Mouse (Mus musculus) lung, embryonic 15.5 days (tissue): ENCODE results near the gene Mpig6b. TPM values are rescaled to one million over a fixed set of nuclear protein-coding genes. Genes with fewer than 3 reads are reported as not detected.

Source experiments
- ATAC-seq: fragments of 200-750 bp; cut with Nextera tagmentation; 2 replicates; pipeline ENCODE4 v1.8.0; 2017; ENCODE audit warnings: moderate number of reproducible peaks, borderline replicate concordance; ENCODE audit not compliant: low FRiP score, low TSS enrichment; ENCODE audit errors: extremely low read depth
- H3K27ac ChIP-seq: fragments of 300-500 bp; sonication (generic); 2 replicates; pipeline ENCODE4 v1.5.1; 2015; ENCODE audit warnings: moderate library complexity, mild to moderate bottlenecking, inconsistent platforms
- H3K27me3 ChIP-seq: fragments of 300-500 bp; sonication (generic); 2 replicates; pipeline ENCODE4 v1.6.1; 2015; ENCODE audit warnings: inconsistent platforms
- H3K36me3 ChIP-seq: fragments of 300-500 bp; sonication (generic); 2 replicates; pipeline ENCODE4 v1.6.1; 2015; ENCODE audit warnings: inconsistent platforms
- H3K4me1 ChIP-seq: fragments of 300-500 bp; sonication (generic); 2 replicates; pipeline ENCODE4 v1.6.1; 2015; ENCODE audit warnings: inconsistent platforms
- H3K4me2 ChIP-seq: fragments of 300-500 bp; sonication (generic); 2 replicates; pipeline ENCODE4 v1.6.1; 2015; ENCODE audit warnings: inconsistent platforms, mild to moderate bottlenecking, moderate library complexity
- H3K4me3 ChIP-seq: fragments of 300-500 bp; sonication (generic); 2 replicates; pipeline ENCODE4 v1.5.1; 2015; ENCODE audit warnings: mild to moderate bottlenecking, inconsistent platforms
- H3K9ac ChIP-seq: fragments of 300-500 bp; sonication (generic); 2 replicates; pipeline ENCODE4 v1.6.1; 2015; ENCODE audit warnings: inconsistent platforms
- H3K9me3 ChIP-seq: fragments of 300-500 bp; sonication (generic); 2 replicates; pipeline ENCODE4 v1.6.1; 2016; ENCODE audit warnings: inconsistent platforms
- WGBS: fragments of 180-500 bp; shearing (Covaris S2); methylation state at CpG from one replicate; pipeline ENCODE4 v1.1.7; 2015; 5-methylcytosine and 5-hydroxymethylcytosine counted together
- polyA plus RNA-seq: library from polyadenylated mRNA; unstranded; fragments of >200 nt; fragmentation: Nextera tagmentation; extraction: Ambion mirVana; gene quantifications from 2 replicates; pipeline ENCODE4 v1.2.1, GENCODE M21; 2015

Gene Mpig6b
- polyA plus RNA-seq, 1 experiment from 2014 or later: 0.93 TPM

DNA sequence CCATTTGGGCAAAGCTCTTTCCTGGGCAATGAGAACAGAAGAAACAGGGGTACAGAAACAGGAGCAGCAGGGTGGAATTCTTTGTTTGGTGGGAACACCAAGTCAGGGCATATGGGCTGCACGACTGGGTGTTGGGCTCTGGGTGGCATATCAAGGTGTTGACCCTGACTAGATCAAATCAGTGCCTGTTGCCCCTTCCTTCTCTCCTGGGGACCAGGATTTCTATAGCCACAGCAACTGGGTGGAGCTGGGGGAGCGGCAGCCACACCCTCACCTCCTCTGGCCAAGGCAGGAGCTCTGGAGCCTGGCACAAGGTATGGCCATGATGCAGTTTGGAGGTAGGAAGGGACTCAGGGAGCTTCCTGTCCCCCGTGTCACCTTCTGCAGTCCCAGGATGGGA is 47.8 kb downstream of the Mpig6b start:
- peaks cover 32% of the 10 kb centered on the region for H3K36me3 ChIP-seq
- no peak overlapping the region for H3K9ac ChIP-seq
- peaks cover 9% of the 10 kb centered on the region for H3K4me1 ChIP-seq
- WGBS: 81% methylated on average over 3 of the region's 3 CpGs
- ATAC-seq: no peak
- H3K4me3 ChIP-seq: no peak overlapping the region
- H3K4me2 ChIP-seq: no peak overlapping the region
- H3K27ac ChIP-seq: no peak overlapping the region
- H3K27me3 ChIP-seq: no peaks in the 10 kb centered on the region
- no peaks in the 10 kb centered on the region for H3K9me3 ChIP-seq

DNA sequence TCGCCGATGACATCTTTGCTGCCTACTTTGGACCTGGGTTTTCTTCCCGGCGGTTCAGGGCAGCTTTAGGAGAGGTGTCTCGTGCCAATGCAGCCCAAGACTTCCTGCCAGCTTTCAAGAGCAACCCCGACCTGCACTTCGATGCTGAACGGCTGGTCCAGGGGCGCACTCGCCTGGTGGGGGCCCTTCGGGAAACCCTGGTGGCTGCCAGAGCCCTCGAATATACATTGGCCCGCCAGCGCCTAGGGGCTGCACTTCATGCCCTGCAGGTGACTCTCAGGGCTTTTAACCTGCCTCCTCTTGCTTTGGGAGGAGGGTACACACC is 48.3 kb downstream of the Mpig6b start:
- Histone ChIP-seq H3K27ac (no peak overlapping the region), H3K4me1 (peaks cover 9% of the 10 kb centered on the region), H3K4me2 (no peak overlapping the region), H3K36me3 (peaks cover 37% of the 10 kb centered on the region), H3K9ac (no peak overlapping the region), H3K27me3 (no peaks in the 10 kb centered on the region), H3K4me3 (no peak overlapping the region), H3K9me3 (no peaks in the 10 kb centered on the region)
- WGBS: 69% methylated on average over 14 of the region's 14 CpGs
- no peak for ATAC-seq

DNA sequence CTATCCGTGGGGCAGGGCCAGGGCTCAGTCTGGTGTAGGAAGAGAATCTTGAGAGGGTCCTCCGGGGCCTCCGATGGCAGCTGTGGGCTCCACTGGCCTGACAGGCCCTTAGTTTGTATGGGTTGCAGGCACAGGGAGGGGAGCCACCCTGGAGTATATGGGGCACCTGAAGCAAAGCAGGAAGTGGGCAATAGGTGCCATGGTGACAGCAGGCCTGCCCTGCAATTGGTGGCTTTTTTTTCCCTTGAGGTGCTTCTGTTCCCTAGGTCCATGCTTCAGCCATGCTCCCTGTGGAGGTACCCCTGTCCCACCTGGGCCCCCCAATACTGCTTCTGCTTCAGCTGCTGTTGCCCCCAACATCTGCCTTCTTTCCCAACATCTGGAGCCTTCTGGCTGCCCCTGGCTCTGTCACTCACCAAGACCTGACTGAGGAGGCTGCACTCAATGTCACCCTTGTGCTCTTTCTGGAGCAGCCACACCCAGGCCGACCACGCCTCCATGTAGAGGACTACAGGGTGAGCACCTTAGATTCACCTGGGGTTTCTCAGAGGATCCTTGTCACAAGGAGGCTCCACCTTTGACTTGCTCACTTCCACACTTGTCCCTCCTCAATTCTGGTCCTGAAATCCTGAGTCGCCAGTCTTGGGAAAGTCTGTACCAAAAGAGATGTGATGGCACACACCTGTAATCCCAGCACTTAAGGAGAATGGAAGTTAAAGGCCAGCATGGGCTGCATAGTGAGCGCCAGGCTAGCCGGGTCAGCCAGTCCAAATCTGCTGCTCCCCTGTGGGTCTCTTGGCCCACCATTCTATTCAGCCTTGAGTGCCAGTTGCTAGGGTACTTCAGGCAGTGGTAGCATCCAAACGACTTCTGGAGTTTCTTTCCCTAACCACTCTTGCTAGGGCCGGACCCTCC is 48.9 kb downstream of the Mpig6b start:
- Histone ChIP-seq H3K27me3 (no peaks in the 10 kb centered on the region), H3K4me1 (peaks cover 7% of the 10 kb centered on the region), H3K9ac (no peak overlapping the region), H3K4me3 (no peak overlapping the region), H3K9me3 (no peaks in the 10 kb centered on the region), H3K36me3 (peaks cover 43% of the 10 kb centered on the region), H3K27ac (no peak overlapping the region), H3K4me2 (no peak overlapping the region)
- no peak for ATAC-seq
- WGBS: 76% methylated on average over 10 of the region's 10 CpGs

DNA sequence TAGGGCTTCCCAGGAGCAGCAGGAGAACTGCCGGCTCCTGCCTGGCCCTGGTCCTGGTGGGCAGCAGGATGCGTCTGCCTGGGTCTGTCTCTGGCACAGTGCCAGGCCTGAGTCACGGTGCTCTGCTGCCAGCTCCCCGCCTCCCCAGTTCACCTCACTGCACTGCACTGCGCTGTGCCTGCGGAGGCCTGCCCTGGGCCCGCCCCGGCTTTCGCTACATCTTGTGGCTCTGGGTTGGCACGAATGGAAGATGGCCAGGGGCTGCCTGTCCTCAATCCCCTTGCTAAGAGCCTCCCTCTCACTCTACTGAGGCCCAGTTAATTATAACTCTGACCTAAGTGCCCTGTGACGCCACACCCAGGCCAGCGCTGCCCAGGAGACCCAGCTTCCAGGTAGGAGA is 49.6 kb downstream of the Mpig6b start, which contains the start of gene Vwa7:
Gene Vwa7 (plus strand): TSS at position 204 of the 400 bp plus-strand sequence.
- Histone ChIP-seq H3K4me3 (no peak within 1 kb of the TSS), H3K9me3 (no peaks in the 10 kb centered on the region), H3K4me2 (no peak within 1 kb of the TSS), H3K36me3 (peaks cover 50% of the 10 kb centered on the region), H3K27me3 (no peaks in the 10 kb centered on the region), H3K9ac (no peak within 1 kb of the TSS), H3K27ac (no peak within 1 kb of the TSS), H3K4me1 (peaks cover 2% of the 10 kb centered on the region)
- 61% methylated on average over 12 of the region's 12 CpGs for WGBS
- ATAC-seq: no peak

DNA sequence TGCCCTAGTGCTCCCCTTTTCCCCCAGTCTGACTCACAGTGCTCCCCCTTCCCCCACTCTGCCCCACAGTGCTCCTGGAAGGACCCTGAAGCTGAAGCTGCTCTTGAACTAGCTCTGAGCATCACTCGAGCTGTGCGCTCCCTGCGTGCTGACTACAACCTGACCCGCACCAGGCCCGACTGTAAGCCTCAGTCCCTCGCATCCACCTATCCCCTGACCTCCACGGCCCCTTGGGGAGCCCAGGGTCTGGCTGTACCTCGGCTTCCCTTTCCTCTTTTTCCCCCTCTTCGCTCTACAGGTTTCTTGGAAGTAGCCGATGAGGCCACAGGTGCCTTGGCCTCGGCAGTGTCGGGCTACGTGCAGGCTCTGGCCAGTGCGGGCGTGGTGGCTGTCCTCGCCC is 50.7 kb downstream of the Mpig6b start:
- H3K27ac ChIP-seq: no peak overlapping the region
- H3K4me1 ChIP-seq: no peaks in the 10 kb centered on the region
- H3K9ac ChIP-seq: no peak overlapping the region
- 90% methylated on average over 16 of the region's 16 CpGs for WGBS
- peaks cover 61% of the 10 kb centered on the region for H3K36me3 ChIP-seq
- no peaks in the 10 kb centered on the region for H3K9me3 ChIP-seq
- H3K27me3 ChIP-seq: no peaks in the 10 kb centered on the region
- ATAC-seq: no peak
- no peak overlapping the region for H3K4me3 ChIP-seq
- H3K4me2 ChIP-seq: no peak overlapping the region

DNA sequence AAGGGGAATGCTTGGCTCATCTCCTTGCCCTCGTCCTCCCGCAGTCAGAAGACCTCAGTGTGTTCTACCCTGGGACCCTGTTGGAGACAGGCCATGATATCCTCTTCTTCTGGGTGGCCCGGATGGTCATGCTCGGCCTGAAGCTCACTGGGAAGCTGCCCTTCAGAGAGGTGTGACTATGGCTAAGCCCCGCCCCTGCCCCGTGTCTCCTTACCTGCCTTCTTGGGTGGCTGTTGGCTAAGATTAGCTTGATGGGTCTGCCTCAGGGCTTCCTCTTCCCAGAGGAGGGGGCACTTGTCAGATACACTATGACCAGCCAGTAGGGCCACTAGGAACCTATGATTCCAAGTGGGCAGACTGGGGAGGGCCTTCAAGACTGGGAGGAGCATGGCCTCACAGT is 52.8 kb downstream of the Mpig6b start:
- no peaks in the 10 kb centered on the region for H3K4me1 ChIP-seq
- no peak overlapping the region for H3K4me3 ChIP-seq
- H3K27ac ChIP-seq: no peak overlapping the region
- H3K9ac ChIP-seq: no peak overlapping the region
- H3K27me3 ChIP-seq: no peaks in the 10 kb centered on the region
- H3K9me3 ChIP-seq: no peaks in the 10 kb centered on the region
- ATAC-seq: no peak
- H3K36me3 ChIP-seq: peaks cover 81% of the 10 kb centered on the region
- H3K4me2 ChIP-seq: no peak overlapping the region
- WGBS: 67% methylated on average over 6 of the region's 6 CpGs

Other genes starting within 250 kb of the Mpig6b start
- gene Stk19, start 229.2 kb downstream of the Mpig6b start, polyA plus RNA-seq: 32.7 and 33.7 TPM in 2 replicates
- gene Dxo, start 229.2 kb downstream of the Mpig6b start, polyA plus RNA-seq: 63.0 and 63.3 TPM in 2 replicates
- 50.8 and 54.0 TPM in 2 replicates for gene Skiv2l, start 216.0 kb downstream of the Mpig6b start, polyA plus RNA-seq
- gene Nelfe, start 215.8 kb downstream of the Mpig6b start, polyA plus RNA-seq: 92.6 and 95.7 TPM in 2 replicates
- 2.8 and 3.1 TPM in 2 replicates for gene Cfb, start 203.7 kb downstream of the Mpig6b start, polyA plus RNA-seq
- 2.6 and 2.7 TPM in 2 replicates for gene Zbtb12, start 186.7 kb downstream of the Mpig6b start, polyA plus RNA-seq
- gene Gm20547, start 184.1 kb downstream of the Mpig6b start, polyA plus RNA-seq: not detected in 2 replicates
- 2.6 and 2.9 TPM in 2 replicates for gene C2, start 167.9 kb downstream of the Mpig6b start, polyA plus RNA-seq
- gene Ehmt2, start 167.7 kb downstream of the Mpig6b start, polyA plus RNA-seq: 64.9 and 69.9 TPM in 2 replicates
- 0.94 and 1.5 TPM in 2 replicates for gene Slc44a4, start 151.7 kb downstream of the Mpig6b start, polyA plus RNA-seq
- 17.3 and 17.9 TPM in 2 replicates for gene Neu1, start 134.9 kb downstream of the Mpig6b start, polyA plus RNA-seq
- gene Hspa1b, start 106.9 kb downstream of the Mpig6b start, polyA plus RNA-seq: 0.15 and 0.26 TPM in 2 replicates
- not detected in 2 replicates for gene Gm20481, start 96.3 kb downstream of the Mpig6b start, polyA plus RNA-seq
- 3.4 and 3.8 TPM in 2 replicates for gene Hspa1a, start 94.0 kb downstream of the Mpig6b start, polyA plus RNA-seq
- gene Hspa1l, start 93.5 kb downstream of the Mpig6b start, polyA plus RNA-seq: 0.45 and 0.79 TPM in 2 replicates
- gene Lsm2, start 84.3 kb downstream of the Mpig6b start, polyA plus RNA-seq: 210 and 216 TPM in 2 replicates
- 128 and 129 TPM in 2 replicates for gene Vars, start 65.2 kb downstream of the Mpig6b start, polyA plus RNA-seq
- 0.14 and 0.25 TPM in 2 replicates for gene Vwa7, start 49.6 kb downstream of the Mpig6b start, polyA plus RNA-seq
- gene Sapcd1, start 38.2 kb downstream of the Mpig6b start, polyA plus RNA-seq: 7.2 and 7.7 TPM in 2 replicates
- gene Msh5, start 19.4 kb downstream of the Mpig6b start, polyA plus RNA-seq: 4.4 TPM in 2 replicates
- gene Clic1, start 16.2 kb downstream of the Mpig6b start, polyA plus RNA-seq: 283 and 300 TPM in 2 replicates
- gene Ddah2, start 7.1 kb downstream of the Mpig6b start, polyA plus RNA-seq: 330 and 333 TPM in 2 replicates
- gene Ly6g6c, start 796 bp downstream of the Mpig6b start, polyA plus RNA-seq: 0.36 and 0.39 TPM in 2 replicates
- gene Ly6g6e, start 10.7 kb upstream of the Mpig6b start, polyA plus RNA-seq: 0.96 and 1.2 TPM in 2 replicates
- 5.2 and 6.7 TPM in 2 replicates for gene Ly6g6d, start 11.9 kb upstream of the Mpig6b start, polyA plus RNA-seq
- gene Ly6g6f, start 19.4 kb upstream of the Mpig6b start, polyA plus RNA-seq: 0.23 and 0.51 TPM in 2 replicates
- 94.8 and 95.6 TPM in 2 replicates for gene Abhd16a, start 23.1 kb upstream of the Mpig6b start, polyA plus RNA-seq
- not detected in 2 replicates for gene Ly6g5c, start 42.1 kb upstream of the Mpig6b start, polyA plus RNA-seq
- 0.79 and 0.95 TPM in 2 replicates for gene Ly6g5b, start 49.2 kb upstream of the Mpig6b start, polyA plus RNA-seq
- 17.7 and 18.0 TPM in 2 replicates for gene Gpank1, start 55.3 kb upstream of the Mpig6b start, polyA plus RNA-seq
- gene Csnk2b, start 55.9 kb upstream of the Mpig6b start, polyA plus RNA-seq: 265 TPM in 2 replicates
- 9.6 and 9.7 TPM in 2 replicates for gene D17H6S53E, start 60.2 kb upstream of the Mpig6b start, polyA plus RNA-seq
- 1.0 and 3.9 TPM in 2 replicates for gene Apom, start 65.9 kb upstream of the Mpig6b start, polyA plus RNA-seq
- gene Bag6, start 69.0 kb upstream of the Mpig6b start, polyA plus RNA-seq: 48.6 and 51.2 TPM in 2 replicates
- gene Prrc2a, start 98.7 kb upstream of the Mpig6b start, polyA plus RNA-seq: 169 and 179 TPM in 2 replicates
- 6.9 and 9.0 TPM in 2 replicates for gene Aif1, start 109.9 kb upstream of the Mpig6b start, polyA plus RNA-seq
- 12.1 and 13.0 TPM in 2 replicates for gene Lst1, start 122.3 kb upstream of the Mpig6b start, polyA plus RNA-seq
- gene Ltb, start 128.3 kb upstream of the Mpig6b start, polyA plus RNA-seq: 0.65 and 2.2 TPM in 2 replicates
- 0.16 TPM in 1 of 2 replicates, not detected in the other for gene Tnf, start 135.8 kb upstream of the Mpig6b start, polyA plus RNA-seq
- 0.11 and 0.21 TPM in 2 replicates for gene Lta, start 139.2 kb upstream of the Mpig6b start, polyA plus RNA-seq
- 0.70 and 0.75 TPM in 2 replicates for gene Gm16181, start 154.7 kb upstream of the Mpig6b start, polyA plus RNA-seq
- gene Atp6v1g2, start 167.5 kb upstream of the Mpig6b start, polyA plus RNA-seq: 3.4 and 4.3 TPM in 2 replicates
- 13.2 and 13.4 TPM in 2 replicates for gene Nfkbil1, start 169.6 kb upstream of the Mpig6b start, polyA plus RNA-seq
- gene Ddx39b, start 175.6 kb upstream of the Mpig6b start, polyA plus RNA-seq: 512 and 523 TPM in 2 replicates
- gene H2-D1, start 196.5 kb upstream of the Mpig6b start, polyA plus RNA-seq: 114 and 138 TPM in 2 replicates